ENCODE assay signal across 9 mouse cellular contexts in genomic region chr9:45221567-45221966, GRCm38 (mm10). TPM values are rescaled to one million over a fixed set of nuclear protein-coding genes. Genes with fewer than 3 reads are reported as not detected.
DNase-seq lines count a peak whose midpoint lies in the region; ATAC-seq and TF ChIP-seq lines count a peak whose summit lies in the region.
"Had no signal": no experiment of that assay in that cellular context is flagged by ENCODE, and none has a peak within 500 bp of the region (broad histone marks: within the 10 kb centered on the region; RNA-seq: fewer than 3 reads in every experiment).

No protein-coding gene starts in this region.

- no peaks in the 10 kb centered on the region for H3K4me1 ChIP-seq in cortical plate, adult 2 months (ENCODE audit: control insufficient read depth, insufficient read depth, low read length)
- H3K4me1 ChIP-seq in lung, embryonic 16.5 days (replicated peaks; ENCODE audit: control insufficient read depth, insufficient read depth, low read length), result no peaks in the 10 kb centered on the region
- H3K4me1 ChIP-seq: liver, embryonic 15.5 days had no signal

- TF ChIP-seq POLR2A in cortical plate, adult 2 months (IDR thresholded peaks at IDR 0.05; ENCODE audit: extremely low read depth, insufficient read depth, low read length), result no peak

- H3K4me3 ChIP-seq in cortical plate, adult 2 months (ENCODE audit: insufficient read depth, low read length), result no peak overlapping the region
- no peak overlapping the region for H3K4me3 ChIP-seq in lung, embryonic 16.5 days (ENCODE audit: low read length)
- H3K4me3 ChIP-seq: liver, embryonic 15.5 days had no signal

- no peak overlapping the region for H3K4me2 ChIP-seq in lung, embryonic 16.5 days (ENCODE audit: low read depth, low read length)
- H3K4me2 ChIP-seq: liver, embryonic 15.5 days had no signal

- 5% methylated on average over 6 of the region's 6 CpGs for WGBS in lung, embryonic 16.5 days

- no peaks in the 10 kb centered on the region for H3K9me3 ChIP-seq in lung, embryonic 16.5 days (ENCODE audit: control insufficient read depth, low read length)
- H3K9me3 ChIP-seq: liver, embryonic 15.5 days had no signal

- H3K27me3 ChIP-seq in lung, embryonic 16.5 days (ENCODE audit: control insufficient read depth, insufficient read depth, low read depth, low read length), result no peaks in the 10 kb centered on the region
- H3K27me3 ChIP-seq: liver, embryonic 15.5 days had no signal

- H3K27ac ChIP-seq in cortical plate, adult 2 months (ENCODE audit: insufficient read depth, low read length), result no peak overlapping the region
- no peak overlapping the region for H3K27ac ChIP-seq in lung, embryonic 16.5 days (ENCODE audit: low read length)
- H3K27ac ChIP-seq: liver, embryonic 15.5 days had no signal

- no peak overlapping the region for H3K9ac ChIP-seq in lung, embryonic 16.5 days (ENCODE audit: low read length)
- H3K9ac ChIP-seq: liver, embryonic 15.5 days had no signal

- peak; percentile 90 to 92 for DNase-seq in CD8-positive naive resting alpha-beta T cell, adult 2 months (ENCODE audit: low read depth in 2 of 2, low spot score in 2 of 2)
- peak; percentile 83 to 96 for DNase-seq in adrenal gland, adult (ENCODE audit: inconsistent age in 2 of 2, low spot score in 1 of 2)
- DNase-seq in heart, adult 9 months (ENCODE audit: low spot score in 2 of 2), result peak; percentile 55 to 83
- peak; percentile 95 to 96 for DNase-seq in kidney, postnatal 4 days
- DNase-seq in right cerebral cortex, postnatal 14 days, result peak; percentile 98
- DNase-seq in urinary bladder, postnatal 10 days (ENCODE audit: low spot score), result peak; percentile 80

- peak; percentile 56; the same call in 1 of the 2 replicates for ATAC-seq in lung, embryonic 16.5 days (ENCODE audit: low read depth)

- TF ChIP-seq CTCF in cortical plate, adult 2 months (IDR thresholded peaks at IDR 0.05; ENCODE audit: extremely low read depth, insufficient read depth, low read length), result peak; percentile 92

- H3K36me3 ChIP-seq in lung, embryonic 16.5 days (ENCODE audit: control insufficient read depth, insufficient read depth, low read length), result no peaks in the 10 kb centered on the region
- H3K36me3 ChIP-seq: liver, embryonic 15.5 days had no signal

RNA-seq across cellular contexts. Expression of gene Tmprss4, which starts 17.7 kb away (rescaled TPM):
- 0.13 and 0.25 TPM in 2 replicates for polyA plus RNA-seq in cortical plate, adult 2 months (2012; rRNA removed)
- 2.5 and 2.8 TPM in 2 replicates for polyA plus RNA-seq in lung, embryonic 16.5 days (2015; fragmentation: Nextera tagmentation; extraction: Ambion mirVana)
- polyA plus RNA-seq: liver, embryonic 15.5 days had no signal

RNA-seq across cellular contexts. Expression of gene BC049352, which starts 39.8 kb away (rescaled TPM):
- 1.5 and 1.8 TPM in 2 replicates for polyA plus RNA-seq in cortical plate, adult 2 months (2012; rRNA removed)
- polyA plus RNA-seq in lung, embryonic 16.5 days (2015; fragmentation: Nextera tagmentation; extraction: Ambion mirVana), result 0.13 and 0.14 TPM in 2 replicates

RNA-seq across cellular contexts. Expression of gene Il10ra, which starts 47.4 kb away (rescaled TPM):
- polyA plus RNA-seq in cortical plate, adult 2 months (2012; rRNA removed), result 4.7 and 5.1 TPM in 2 replicates
- polyA plus RNA-seq in lung, embryonic 16.5 days (2015; fragmentation: Nextera tagmentation; extraction: Ambion mirVana), result 1.1 and 1.2 TPM in 2 replicates
